Mouse (Mus musculus): ENCODE results near the gene Gtpbp6. TPM values are rescaled to one million over a fixed set of nuclear protein-coding genes. Genes with fewer than 3 reads are reported as not detected.
"Not testable (repeated sequence)": the region's sequence is repeated elsewhere in the genome, so short reads cannot be mapped to it uniquely, and the experiment has no call there.

Gtpbp6 gene
- polyA plus RNA-seq (2016; fragmentation: Nextera tagmentation; extraction: Ambion mirVana) = 39.3 and 44.4 TPM in 2 replicates

- peak within 1 kb of the TSS; percentile 89 for H3K9ac ChIP-seq
- H3K36me3 ChIP-seq (replicated peaks) = peaks cover 45% of the 10 kb centered on the region
- peaks cover 18% of the 10 kb centered on the region for H3K4me1 ChIP-seq
- ATAC-seq (ENCODE audit: low FRiP score) = peak; percentile 84
- no peaks in the 10 kb centered on the region for H3K9me3 ChIP-seq
- peak within 1 kb of the TSS; percentile 96 for H3K27ac ChIP-seq
- peak within 1 kb of the TSS; percentile 89 for H3K4me2 ChIP-seq
- H3K27me3 ChIP-seq = no peaks in the 10 kb centered on the region
- WGBS = under 1% methylated on average over 71 of the region's 71 CpGs
- H3K4me3 ChIP-seq (replicated peaks) = peak within 1 kb of the TSS; percentile 79
These were observed at the start of gene Gtpbp6 for GRCm38 (mm10) chr5:110107581-110108304. Gene Gtpbp6, minus strand, starts transcription at chr5:110108197.

GRCm38 (mm10) chr5:110143007-110143406 is 35.0 kb upstream of the Gtpbp6 start:
- H3K36me3 ChIP-seq (replicated peaks) = peaks cover 62% of the 10 kb centered on the region
- 88% methylated on average over 5 of the region's 5 CpGs for WGBS
- no peak overlapping the region for H3K9ac ChIP-seq
- ATAC-seq (ENCODE audit: low FRiP score) = no peak
- no peaks in the 10 kb centered on the region for H3K4me1 ChIP-seq
- H3K4me3 ChIP-seq (replicated peaks) = no peak overlapping the region
- H3K9me3 ChIP-seq = no peaks in the 10 kb centered on the region
- H3K4me2 ChIP-seq = no peak overlapping the region
- H3K27ac ChIP-seq = no peak overlapping the region
- H3K27me3 ChIP-seq = no peaks in the 10 kb centered on the region

GRCm38 (mm10) chr5:110142309-110142708 is 34.3 kb upstream of the Gtpbp6 start:
- Histone ChIP-seq H3K27ac (no peak overlapping the region), H3K9me3 (no peaks in the 10 kb centered on the region), H3K27me3 (no peaks in the 10 kb centered on the region), H3K36me3 (replicated peaks) (peaks cover 55% of the 10 kb centered on the region), H3K4me2 (no peak overlapping the region), H3K9ac (no peak overlapping the region), H3K4me3 (replicated peaks) (no peak overlapping the region), H3K4me1 (no peaks in the 10 kb centered on the region)
- no peak for ATAC-seq (ENCODE audit: low FRiP score)
- 92% methylated on average over 2 of the region's 2 CpGs for WGBS

GRCm38 (mm10) chr5:110140424-110140823 is 32.4 kb upstream of the Gtpbp6 start:
- peaks cover 39% of the 10 kb centered on the region for H3K36me3 ChIP-seq (replicated peaks)
- no peak overlapping the region for H3K9ac ChIP-seq
- peaks cover 7% of the 10 kb centered on the region; the same call in 1 of the 2 replicates for H3K4me1 ChIP-seq
- WGBS = 89% methylated on average over 7 of the region's 7 CpGs
- H3K27ac ChIP-seq = no peak overlapping the region
- ATAC-seq (ENCODE audit: low FRiP score) = no peak
- H3K9me3 ChIP-seq = no peaks in the 10 kb centered on the region
- no peaks in the 10 kb centered on the region for H3K27me3 ChIP-seq
- no peak overlapping the region for H3K4me3 ChIP-seq (replicated peaks)
- no peak overlapping the region for H3K4me2 ChIP-seq

GRCm38 (mm10) chr5:110139325-110139724 is 31.3 kb upstream of the Gtpbp6 start:
- Histone ChIP-seq H3K27me3 (no peaks in the 10 kb centered on the region), H3K9me3 (no peaks in the 10 kb centered on the region), H3K4me1 (peaks cover 7% of the 10 kb centered on the region; the same call in 1 of the 2 replicates), H3K9ac (no peak overlapping the region), H3K27ac (no peak overlapping the region), H3K36me3 (replicated peaks) (peaks cover 28% of the 10 kb centered on the region), H3K4me3 (replicated peaks) (no peak overlapping the region), H3K4me2 (no peak overlapping the region)
- ATAC-seq (ENCODE audit: low FRiP score) = no peak
- 100% methylated on average over 3 of the region's 3 CpGs for WGBS

- ATAC-seq (ENCODE audit: low FRiP score) = no peak
- Histone ChIP-seq H3K36me3 (replicated peaks) (peaks cover 17% of the 10 kb centered on the region), H3K4me2 (no peak overlapping the region), H3K4me3 (replicated peaks) (no peak overlapping the region), H3K9ac (no peak overlapping the region), H3K27ac (no peak overlapping the region), H3K27me3 (no peaks in the 10 kb centered on the region), H3K9me3 (0 out of 2 replicates have a peak, but pooled peaks cover 2% of the 10 kb centered on the region), H3K4me1 (peaks cover 7% of the 10 kb centered on the region; the same call in 1 of the 2 replicates)
- 94% methylated on average over 3 of the region's 3 CpGs for WGBS
These were observed 29.8 kb upstream of the Gtpbp6 start for GRCm38 (mm10) chr5:110137816-110138215.

GRCm38 (mm10) chr5:110136087-110136464 is 28.1 kb upstream of the Gtpbp6 start:
- Histone ChIP-seq H3K4me3 (replicated peaks) (peak overlapping the region; percentile 86), H3K27ac (peak overlapping the region; percentile 78), H3K9ac (peak overlapping the region; percentile 81), H3K36me3 (replicated peaks) (peaks cover 7% of the 10 kb centered on the region; the same call in 1 of the 2 replicates), H3K4me1 (peaks cover 7% of the 10 kb centered on the region; the same call in 1 of the 2 replicates), H3K9me3 (0 out of 2 replicates have a peak, but pooled peaks cover 2% of the 10 kb centered on the region), H3K4me2 (peak overlapping the region; percentile 64), H3K27me3 (no peaks in the 10 kb centered on the region)
- ATAC-seq (ENCODE audit: low FRiP score) = peak; percentile 67
- 7% methylated on average over 18 of the region's 18 CpGs for WGBS

GRCm38 (mm10) chr5:110135293-110136086 is 27.5 kb upstream of the Gtpbp6 start, which contains the start of gene Chfr:
Gene Chfr, plus strand, starts transcription at chr5:110135842.
- H3K9me3 ChIP-seq = 0 out of 2 replicates have a peak, but pooled peaks cover 2% of the 10 kb centered on the region
- H3K4me2 ChIP-seq = peak within 1 kb of the TSS; percentile 64
- no peaks in the 10 kb centered on the region for H3K27me3 ChIP-seq
- H3K4me3 ChIP-seq (replicated peaks) = peak within 1 kb of the TSS; percentile 86
- peaks cover 7% of the 10 kb centered on the region; the same call in 1 of the 2 replicates for H3K4me1 ChIP-seq
- 4% methylated on average over 46 of the region's 46 CpGs for WGBS
- peak; percentile 100 for ATAC-seq (ENCODE audit: low FRiP score)
- H3K36me3 ChIP-seq (replicated peaks) = peaks cover 7% of the 10 kb centered on the region
- peak within 1 kb of the TSS; percentile 78 for H3K27ac ChIP-seq
- H3K9ac ChIP-seq = peak within 1 kb of the TSS; percentile 81

GRCm38 (mm10) chr5:110122380-110122779 is 14.4 kb upstream of the Gtpbp6 start:
- H3K4me1 ChIP-seq; H3K27me3 ChIP-seq; H3K9ac ChIP-seq; H3K4me3 ChIP-seq (replicated peaks); H3K4me2 ChIP-seq; H3K27ac ChIP-seq; H3K9me3 ChIP-seq; ATAC-seq (ENCODE audit: low FRiP score): not testable (repeated sequence)
- 81% methylated on average over 3 of the region's 3 CpGs for WGBS
- peaks cover 55% of the 10 kb centered on the region for H3K36me3 ChIP-seq (replicated peaks)

GRCm38 (mm10) chr5:110109991-110110441 is 2.0 kb upstream of the Gtpbp6 start, which contains the start of gene Zfp605:
Gene Zfp605, plus strand, starts transcription at chr5:110110092.
- H3K4me2 ChIP-seq = peak within 1 kb of the TSS; percentile 72
- no peaks in the 10 kb centered on the region for H3K9me3 ChIP-seq
- H3K27ac ChIP-seq = peak within 1 kb of the TSS; percentile 85
- ATAC-seq (ENCODE audit: low FRiP score) = peak; percentile 69
- H3K4me1 ChIP-seq = peaks cover 18% of the 10 kb centered on the region
- H3K27me3 ChIP-seq = no peaks in the 10 kb centered on the region
- H3K4me3 ChIP-seq (replicated peaks) = peak within 1 kb of the TSS; percentile 63
- H3K9ac ChIP-seq = peak within 1 kb of the TSS; percentile 65
- under 1% methylated on average over 12 of the region's 12 CpGs for WGBS
- H3K36me3 ChIP-seq (replicated peaks) = peaks cover 39% of the 10 kb centered on the region

- Histone ChIP-seq H3K4me1 (peaks cover 18% of the 10 kb centered on the region), H3K27me3 (no peaks in the 10 kb centered on the region), H3K4me2 (peak overlapping the region; percentile 89), H3K27ac (peak overlapping the region; percentile 96; the same call in 1 of the 2 replicates), H3K9ac (no peak overlapping the region), H3K4me3 (replicated peaks) (peak overlapping the region; percentile 79), H3K36me3 (replicated peaks) (peaks cover 45% of the 10 kb centered on the region), H3K9me3 (no peaks in the 10 kb centered on the region)
- WGBS = 0% methylated on average over 7 of the region's 7 CpGs
- ATAC-seq (ENCODE audit: low FRiP score) = no peak
These were observed 270 bp upstream of the Gtpbp6 start for GRCm38 (mm10) chr5:110108305-110108628.

Measured in forebrain, embryonic 12.5 days (tissue).